Mouse (Mus musculus): ENCODE measurements around the gene Emb.
A peak's percentile ranks its signal among the peaks of the same experiment; 100 is the strongest.
"Not testable (repeated sequence)": the region's sequence is repeated elsewhere in the genome, so short reads cannot be mapped to it uniquely, and the experiment has no call there.

Gene Emb

DNA sequence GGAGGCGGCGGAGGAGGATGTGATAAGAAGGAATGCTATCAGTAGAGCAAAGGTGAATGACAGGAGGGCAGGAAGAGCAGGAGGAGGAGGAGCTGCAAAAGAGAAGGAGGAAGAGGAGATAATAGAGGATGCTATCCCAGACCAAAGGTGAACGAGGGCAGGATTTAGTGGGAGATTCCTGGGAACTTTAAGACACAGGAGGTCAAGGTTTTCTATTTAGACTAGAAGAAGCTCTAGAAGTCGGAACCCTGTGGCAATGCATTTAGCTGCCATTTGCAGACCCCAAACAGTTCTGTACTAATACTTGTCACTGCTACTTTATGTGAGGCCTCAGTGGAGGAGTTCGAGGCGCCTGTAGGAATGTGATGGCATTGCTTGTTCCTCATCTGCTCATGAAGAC, at the start of gene Emb:
Emb (plus strand) TSS at position 301 of the 400 bp plus-strand sequence.
- DNase-seq (ENCODE audit: low read depth, low spot score), result no peak

DNA sequence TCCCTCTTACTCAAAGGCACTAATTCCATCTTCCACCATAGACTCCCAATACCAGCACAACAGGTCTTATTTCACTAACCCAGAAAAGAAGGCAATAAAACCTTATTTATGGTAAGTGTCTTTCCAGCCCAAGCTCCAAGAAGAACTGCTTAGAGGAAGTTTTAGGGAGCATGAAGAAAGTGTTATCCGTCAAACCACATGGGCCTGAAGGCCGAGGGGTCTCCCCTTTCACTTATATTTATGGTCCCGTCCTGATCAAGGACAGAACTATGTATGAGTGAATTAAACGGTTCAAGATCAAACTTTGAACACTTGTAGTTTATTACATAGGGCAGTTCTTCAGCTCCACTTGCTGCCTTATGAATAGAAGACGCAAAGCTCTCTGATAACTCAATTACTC, 44.4 kb upstream of the Emb start:
- no peak for DNase-seq (ENCODE audit: low read depth, low spot score)

DNA sequence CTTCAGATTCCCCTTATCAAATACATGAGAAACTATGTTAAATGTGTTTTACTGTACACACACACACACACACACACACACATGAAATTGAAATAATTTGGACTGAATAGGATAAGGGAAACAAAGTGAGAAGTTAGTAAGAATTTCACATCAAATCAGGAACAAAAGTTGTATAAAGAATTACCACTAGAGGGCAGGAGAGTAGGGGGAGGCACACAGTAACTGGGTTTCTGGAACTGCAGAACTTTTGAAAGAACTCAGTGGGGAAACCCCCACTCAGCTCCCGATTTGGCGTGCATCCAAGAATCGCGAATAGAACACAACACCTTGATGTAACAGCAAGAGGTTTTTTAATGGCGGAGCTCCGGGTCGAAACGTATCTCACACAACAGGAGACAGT, 43.3 kb upstream of the Emb start:
- peak; percentile 7 for DNase-seq (ENCODE audit: low read depth, low spot score)

GRCm38 (mm10) chr13:117180912-117181311, 27.4 kb upstream of the Emb start:
- DNase-seq (ENCODE audit: low read depth, low spot score), result not testable (repeated sequence)

- DNase-seq (ENCODE audit: low read depth, low spot score), result no peak
Measured at GRCm38 (mm10) chr13:117183288-117183687, 25.0 kb upstream of the Emb start.

DNA sequence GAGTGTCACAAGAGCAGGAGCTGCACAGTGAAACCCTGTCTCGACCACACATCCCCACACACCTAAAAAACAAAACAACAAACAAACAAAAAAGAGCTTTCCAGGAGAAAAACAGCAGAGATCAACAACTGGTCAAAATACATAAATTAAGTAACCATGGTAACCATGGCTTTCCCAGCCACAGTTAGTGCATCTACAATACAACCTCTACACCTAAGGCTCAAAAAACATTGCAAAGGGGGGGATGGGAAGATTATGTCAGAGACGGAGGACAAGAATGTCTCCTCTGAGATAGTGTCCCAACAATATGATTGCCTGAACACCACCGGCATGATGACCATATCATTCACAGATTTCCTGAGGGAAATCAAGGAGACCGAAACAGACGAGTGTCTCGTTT, 23.0 kb upstream of the Emb start:
- DNase-seq (ENCODE audit: low read depth, low spot score), result no peak

- DNase-seq (ENCODE audit: low read depth, low spot score), result no peak
Measured at GRCm38 (mm10) chr13:117192161-117192560, 16.2 kb upstream of the Emb start.

- peak; percentile 15 for DNase-seq (ENCODE audit: low read depth, low spot score)
Measured at GRCm38 (mm10) chr13:117193422-117193983, 14.8 kb upstream of the Emb start.

DNA sequence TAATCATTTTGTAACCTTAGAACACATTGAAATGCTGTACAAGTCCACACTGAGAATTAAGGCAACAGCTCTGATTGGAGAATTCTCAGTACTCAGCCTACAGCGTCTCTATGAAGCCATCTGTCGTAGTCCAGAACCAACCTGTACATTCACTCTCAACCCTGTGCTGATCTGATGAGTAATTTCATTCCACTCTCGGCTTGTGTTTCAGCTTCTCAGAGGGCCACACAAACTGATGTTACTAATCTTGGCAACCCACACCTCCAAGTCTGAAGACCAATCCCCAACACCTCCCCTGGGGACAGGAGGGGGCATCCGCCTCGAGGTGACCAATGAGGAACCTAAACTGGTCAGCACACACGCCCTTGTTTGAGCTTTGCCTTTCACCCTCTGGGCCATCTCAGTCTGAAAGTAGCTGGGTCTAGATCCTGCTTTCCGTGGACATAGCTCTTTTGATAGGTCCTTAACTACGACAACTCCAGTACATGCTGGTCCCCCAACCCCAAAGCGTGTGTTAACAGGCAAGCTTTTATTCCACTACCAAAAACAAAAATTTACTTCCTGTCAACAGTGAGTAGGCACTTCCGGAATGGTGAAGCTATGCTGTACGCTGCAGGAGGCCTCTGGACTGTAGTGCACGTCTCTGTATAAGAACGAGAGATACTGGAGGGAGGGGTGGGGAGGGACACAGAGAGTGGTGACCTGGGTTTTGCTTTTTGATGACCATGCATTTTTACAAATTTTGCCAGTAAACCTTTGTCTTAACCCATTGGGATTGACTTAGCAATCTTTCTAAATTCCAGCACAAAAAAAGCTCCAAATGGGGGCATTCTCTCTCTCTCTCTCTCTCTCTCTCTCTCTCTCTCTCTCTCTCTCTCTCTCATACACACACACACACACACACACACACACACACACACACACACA, 12.5 kb upstream of the Emb start:
- peak; percentile 57 for DNase-seq (ENCODE audit: low read depth, low spot score)

DNA sequence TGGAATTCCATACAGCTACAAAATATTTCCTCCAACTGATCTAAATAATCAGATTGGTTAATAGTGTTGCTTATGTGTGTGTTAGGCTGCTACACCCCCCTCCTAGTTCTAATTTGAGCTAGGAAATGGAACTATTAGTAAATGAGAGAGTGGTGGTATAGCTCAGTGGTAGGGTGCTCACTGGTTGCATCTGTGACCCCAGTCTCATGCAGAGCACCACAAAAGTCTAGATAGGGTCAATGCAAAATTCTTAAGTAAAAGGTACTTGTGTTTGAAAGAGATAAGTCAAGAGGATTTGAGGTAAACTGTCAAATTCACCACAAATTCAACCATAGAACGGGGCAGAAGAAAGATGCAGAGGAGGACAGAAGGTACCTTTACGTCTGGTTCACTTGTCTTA, 10.7 kb upstream of the Emb start:
- DNase-seq (ENCODE audit: low read depth, low spot score), result no peak

DNA sequence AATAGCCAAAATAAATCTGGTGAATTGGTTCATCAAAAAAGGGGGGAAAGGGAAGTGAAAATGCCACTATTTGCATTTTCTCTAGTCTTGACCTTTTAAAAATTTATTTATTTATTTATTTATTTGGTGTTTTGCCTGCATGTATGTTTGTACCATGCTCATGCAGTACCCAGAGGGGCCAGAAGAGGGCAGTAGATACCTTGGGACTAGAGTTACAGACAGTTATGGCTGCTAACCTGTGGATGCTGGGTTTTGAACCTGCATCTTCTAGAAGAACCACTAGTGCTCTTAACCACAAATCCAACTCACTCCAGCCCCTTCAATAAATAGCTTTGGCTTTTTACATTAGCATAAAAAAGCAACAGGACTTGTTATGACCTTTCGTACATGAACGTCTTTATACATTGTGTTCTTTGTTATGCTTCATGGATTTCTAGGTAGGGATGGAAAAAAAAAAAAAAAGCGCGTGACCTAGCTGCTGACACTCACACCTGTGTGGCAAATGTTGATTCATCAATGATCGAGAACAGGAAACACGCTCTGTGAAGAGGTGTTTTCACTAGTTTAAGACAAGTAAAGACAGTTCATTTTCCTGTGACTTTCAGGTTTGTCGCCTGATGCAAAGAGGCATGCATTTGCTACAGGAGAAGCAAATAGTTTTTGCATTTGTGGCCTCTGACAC, 9.8 kb upstream of the Emb start:
- DNase-seq (ENCODE audit: low read depth, low spot score), result peak; percentile 83

DNA sequence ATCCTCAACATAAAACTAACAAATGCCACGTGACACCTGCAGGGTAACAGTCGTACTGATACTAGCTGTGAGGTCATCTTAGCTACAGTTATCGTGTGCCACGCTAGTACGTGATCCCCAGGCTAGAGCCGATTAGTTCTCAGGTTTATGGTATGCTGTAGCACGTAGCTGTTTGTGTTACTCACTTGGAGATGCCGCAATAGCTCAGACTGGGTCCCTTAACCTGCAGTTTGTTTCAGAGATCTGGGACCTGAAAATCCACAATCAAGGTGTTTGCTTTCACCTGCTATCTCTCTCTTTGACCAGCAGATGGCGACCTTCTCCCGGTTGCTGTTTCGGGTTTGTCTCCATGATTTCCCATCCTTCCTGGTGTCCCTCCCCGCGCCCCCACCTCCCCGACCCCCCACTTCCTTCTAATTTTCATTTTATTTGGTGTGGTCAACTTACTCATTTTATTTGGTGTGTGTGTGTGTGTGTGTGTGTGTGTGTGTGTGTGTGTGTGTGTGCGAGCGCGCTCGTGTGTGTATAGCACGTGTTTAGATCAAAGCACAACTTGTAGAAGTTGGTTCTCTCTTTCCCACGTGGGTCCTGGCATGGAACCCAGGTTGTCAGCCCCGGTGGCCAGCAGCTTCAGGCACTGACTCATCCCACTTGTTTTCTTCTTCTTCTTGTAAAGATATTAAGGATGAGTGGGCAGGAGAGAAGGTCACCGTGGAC, 5.4 kb upstream of the Emb start:
- peak; percentile 63 for DNase-seq (ENCODE audit: low read depth, low spot score)

DNA sequence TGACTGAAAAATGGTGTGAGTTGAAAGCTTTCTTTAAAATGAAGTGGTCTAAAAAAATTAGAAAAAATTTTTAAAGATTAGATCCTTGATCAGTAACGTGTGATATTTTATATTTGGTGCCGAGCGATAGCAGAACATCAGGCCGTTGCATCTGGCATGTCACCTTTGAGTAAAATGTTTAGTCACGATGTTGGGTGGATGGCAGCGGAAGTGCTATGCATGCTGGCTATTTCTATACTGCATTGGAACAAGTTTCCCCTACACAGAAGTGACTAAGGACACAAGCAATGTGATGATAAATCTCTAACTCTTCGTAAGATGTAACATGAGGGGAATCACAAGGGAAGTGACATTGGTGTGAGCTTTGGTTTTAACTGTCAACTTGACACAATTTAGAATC, 3.7 kb upstream of the Emb start:
- no peak for DNase-seq (ENCODE audit: low read depth, low spot score)

DNA sequence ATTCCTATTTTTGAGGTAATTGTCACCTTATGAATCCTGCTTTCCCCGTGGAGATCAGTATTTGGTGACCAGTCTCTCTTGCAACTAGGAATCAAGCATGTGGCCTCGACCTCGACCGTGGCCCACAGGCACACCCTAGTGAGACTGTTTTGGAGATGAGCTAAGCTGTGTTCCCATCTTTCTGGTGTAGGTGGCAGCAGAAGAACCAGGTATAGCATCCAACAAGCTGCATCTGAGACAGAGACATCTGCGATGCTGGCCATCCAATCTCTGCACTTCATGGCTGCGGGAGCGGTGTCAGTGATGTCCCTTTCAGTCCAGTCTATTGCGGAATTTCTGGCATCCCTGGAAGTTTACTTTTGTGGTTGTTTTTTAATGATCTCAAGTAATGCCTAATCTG, 2.3 kb upstream of the Emb start:
- peak; percentile 54 for DNase-seq (ENCODE audit: low read depth, low spot score)

GRCm38 (mm10) chr13:117211386-117211875, 3.1 kb downstream of the Emb start:
- DNase-seq (ENCODE audit: low read depth, low spot score), result peak; percentile 82

GRCm38 (mm10) chr13:117215481-117215880, 7.1 kb downstream of the Emb start:
- DNase-seq (ENCODE audit: low read depth, low spot score), result no peak

DNA sequence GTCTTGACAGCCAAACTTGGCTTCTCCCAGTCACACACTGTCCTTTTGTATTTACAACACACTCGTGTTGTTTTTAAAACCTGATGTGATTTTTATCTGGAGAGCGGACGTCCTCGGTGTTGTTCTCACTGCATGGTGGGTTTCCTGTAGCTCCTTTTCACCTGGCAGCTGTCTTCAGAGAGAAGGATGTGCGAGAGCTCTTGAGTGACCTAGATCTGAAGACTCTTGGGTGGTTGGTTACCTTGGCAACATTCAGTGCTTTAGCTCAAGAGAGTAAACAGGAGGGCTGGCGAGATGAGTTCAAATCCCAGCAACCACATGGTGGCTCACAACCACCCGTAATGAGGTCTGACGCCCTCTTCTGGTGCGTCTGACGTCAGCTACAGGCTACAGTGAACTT, 7.8 kb downstream of the Emb start:
- DNase-seq (ENCODE audit: low read depth, low spot score), result peak; percentile 97

DNA sequence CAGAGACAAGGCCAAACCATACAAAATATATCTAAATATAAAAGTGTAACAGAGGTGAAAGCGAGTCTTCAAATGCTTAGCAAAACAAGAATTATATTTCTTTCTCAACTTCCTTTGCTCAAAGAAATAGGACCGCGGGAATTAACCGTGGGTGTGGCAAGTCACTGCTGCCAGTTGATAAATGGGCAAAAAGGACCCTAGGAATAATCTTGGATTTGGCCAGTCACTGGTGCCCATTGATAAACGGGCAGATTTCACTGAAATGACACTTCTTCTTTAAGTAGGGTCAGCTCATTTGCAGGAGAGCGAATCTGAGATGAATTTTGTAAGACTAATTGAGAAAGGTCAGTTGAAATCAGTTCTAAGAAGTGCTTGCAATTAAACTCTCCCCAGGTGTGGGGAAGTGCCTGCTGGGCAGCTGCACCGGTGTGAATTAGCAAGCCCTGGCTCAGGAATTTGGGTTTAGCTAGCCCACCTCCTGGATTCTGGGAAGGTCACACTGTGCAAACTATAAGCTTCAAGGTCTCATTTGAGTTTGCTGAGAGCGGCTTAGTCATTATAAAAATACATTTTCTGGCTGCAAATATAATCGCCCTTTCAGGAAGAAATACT, 8.5 kb downstream of the Emb start:
- DNase-seq (ENCODE audit: low read depth, low spot score), result peak; percentile 43

- DNase-seq (ENCODE audit: low read depth, low spot score), result peak; percentile 80
Measured at GRCm38 (mm10) chr13:117217621-117218020, 9.3 kb downstream of the Emb start.

GRCm38 (mm10) chr13:117218092-117218491, 9.8 kb downstream of the Emb start:
- peak; percentile 82 for DNase-seq (ENCODE audit: low read depth, low spot score)

DNA sequence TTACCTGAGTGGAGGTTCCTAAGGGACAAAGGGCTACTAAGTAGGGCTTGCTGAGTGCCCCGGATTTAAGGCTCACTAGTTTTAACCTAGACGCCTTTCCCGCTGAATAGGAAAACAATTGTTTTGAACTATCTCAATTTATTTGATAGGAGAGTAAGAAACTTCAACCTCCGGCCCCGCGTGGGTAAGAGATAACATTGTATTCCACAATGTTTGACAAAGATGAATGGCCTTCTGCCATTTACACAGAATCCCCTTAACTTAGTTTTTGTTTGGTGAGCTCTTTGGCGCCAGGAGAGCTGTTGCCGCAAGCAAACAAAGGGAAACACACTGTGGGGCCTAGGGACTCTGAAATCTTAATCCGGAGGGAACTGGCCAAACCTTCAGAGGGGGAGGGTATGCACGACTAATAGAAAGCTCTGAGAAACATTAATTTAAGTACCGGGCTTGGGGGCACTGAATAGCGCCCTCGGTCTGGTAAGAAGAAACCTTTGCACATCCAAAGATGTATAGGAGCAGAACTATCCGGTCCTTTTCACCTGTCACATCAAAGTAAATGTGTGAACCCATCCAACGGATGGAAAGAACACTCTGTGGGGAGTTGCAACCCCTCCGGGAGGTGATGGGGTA, 11.7 kb downstream of the Emb start:
- DNase-seq (ENCODE audit: low read depth, low spot score), result no peak
